Mouse (Mus musculus) heart, postnatal 0 days (tissue): ENCODE data around the gene Lhfpl2. TPM values are rescaled to one million over a fixed set of nuclear protein-coding genes. Genes with fewer than 3 reads are reported as not detected.

Source experiments
- ATAC-seq: fragments of 200-750 bp; cut with Nextera tagmentation; 2 replicates; pipeline ENCODE4 v1.8.0; 2017; ENCODE audit warnings: low read depth, moderate number of reproducible peaks, moderate library complexity; ENCODE audit not compliant: insufficient read depth
- DNase-seq: peaks from one replicate; pipeline ENCODE4 v3.0.0-alpha.2; 2016; ENCODE audit warnings: low spot score
- H3K27ac ChIP-seq: fragments of 300-500 bp; sonication (generic); 2 replicates; pipeline ENCODE4 v1.5.1; 2014; ENCODE audit warnings: low read depth, mild to moderate bottlenecking
- H3K27me3 ChIP-seq: fragments of 300-500 bp; sonication (generic); 2 replicates; pipeline ENCODE4 v1.6.1; 2014; ENCODE audit warnings: low read length, mixed read lengths; ENCODE audit not compliant: control insufficient read depth, insufficient read depth
- H3K36me3 ChIP-seq: fragments of 300-500 bp; sonication (generic); replicated peaks from 2 replicates; pipeline ENCODE4 v1.6.1; 2014; ENCODE audit warnings: low read length, mixed read lengths; ENCODE audit not compliant: control insufficient read depth, insufficient read depth
- H3K4me1 ChIP-seq: fragments of 300-500 bp; sonication (generic); 2 replicates; pipeline ENCODE4 v1.6.1; 2014; ENCODE audit warnings: antibody characterized with exemption; ENCODE audit not compliant: control insufficient read depth, insufficient read depth
- H3K4me2 ChIP-seq: fragments of 300-500 bp; sonication (generic); 2 replicates; pipeline ENCODE4 v1.6.1; 2014; ENCODE audit warnings: low read depth, mild to moderate bottlenecking, low read length, moderate library complexity
- H3K4me3 ChIP-seq: fragments of 300-500 bp; sonication (generic); 2 replicates; pipeline ENCODE4 v1.5.1; 2014; ENCODE audit warnings: low read depth, low read length
- H3K9ac ChIP-seq: fragments of 300-500 bp; sonication (generic); replicated peaks from 2 replicates; pipeline ENCODE4 v1.6.1; 2014; ENCODE audit warnings: low read depth, low read length, mixed read lengths
- H3K9me3 ChIP-seq: fragments of 300-500 bp; sonication (generic); replicated peaks from 2 replicates; pipeline ENCODE4 v1.6.1; 2016; ENCODE audit warnings: low read length; ENCODE audit not compliant: control insufficient read depth
- CTCF ChIP-seq: IDR thresholded peaks from 2 replicates; pipeline ENCODE4 v1.5.1; 2016; ENCODE audit warnings: antibody characterized with exemption, control low read depth, low read depth
- EP300 ChIP-seq: IDR thresholded peaks from 2 replicates; pipeline ENCODE4 v1.6.1; 2016; ENCODE audit warnings: antibody characterized with exemption, low read depth
- WGBS: fragments of 180-500 bp; shearing (Covaris S2); extraction: QIAGEN DNeasy Blood & Tissue Kit; methylation state at CpG from one replicate; pipeline ENCODE4 v1.1.7; 2014; 5-methylcytosine and 5-hydroxymethylcytosine counted together
- polyA plus RNA-seq: library from polyadenylated mRNA; unstranded; fragments of >200 nt; fragmentation: Nextera tagmentation; extraction: Ambion mirVana; gene quantifications from 2 replicates; pipeline ENCODE4 v1.2.1, GENCODE M21; 2015
- total RNA-seq: library from RNA; depleted of rRNA; stranded (reverse); fragments of >200 nt; gene quantifications from 2 replicates; pipeline ENCODE4 v1.2.3, GENCODE M21; 2014; ENCODE audit warnings: low replicate concordance

The Lhfpl2 gene
- total and polyA plus RNA-seq, 2 experiments from 2014 or later: 10.8 to 22.5 TPM

- Histone ChIP-seq H3K36me3 (no peaks in the 10 kb centered on the region), H3K9me3 (no peaks in the 10 kb centered on the region), H3K27me3 (no peaks in the 10 kb centered on the region), H3K4me1 (peaks cover 17% of the 10 kb centered on the region; the same call in 1 of the 2 replicates), H3K27ac (no peak overlapping the region; the same call in 1 of the 2 replicates), H3K4me2 (no peak overlapping the region), H3K9ac (no peak overlapping the region), H3K4me3 (no peak overlapping the region)
- 52% methylated on average over 7 of the region's 7 CpGs for WGBS
- TF ChIP-seq CTCF (no peak), EP300 (no peak)
- no peak for DNase-seq
- no peak for ATAC-seq
Observed at GRCm38 (mm10) chr13:94134646-94135045, 77.0 kb downstream of the Lhfpl2 start.

GRCm38 (mm10) chr13:94135180-94135579, 77.6 kb downstream of the Lhfpl2 start:
- peak; percentile 52 for DNase-seq
- TF ChIP-seq EP300: no peak
- TF ChIP-seq CTCF: no peak
- no peak overlapping the region for H3K4me3 ChIP-seq
- H3K9ac ChIP-seq: no peak overlapping the region
- no peaks in the 10 kb centered on the region for H3K27me3 ChIP-seq
- 54% methylated on average over 7 of the region's 7 CpGs for WGBS
- no peak overlapping the region for H3K4me2 ChIP-seq
- peaks cover 22% of the 10 kb centered on the region; the same call in 1 of the 2 replicates for H3K4me1 ChIP-seq
- no peak overlapping the region; the same call in 1 of the 2 replicates for H3K27ac ChIP-seq
- H3K9me3 ChIP-seq: no peaks in the 10 kb centered on the region
- peak; percentile 48 for ATAC-seq
- no peaks in the 10 kb centered on the region for H3K36me3 ChIP-seq

- no peaks in the 10 kb centered on the region for H3K9me3 ChIP-seq
- no peaks in the 10 kb centered on the region for H3K27me3 ChIP-seq
- no peak overlapping the region for H3K4me3 ChIP-seq
- peak overlapping the region; percentile 54 for H3K27ac ChIP-seq
- peaks cover 27% of the 10 kb centered on the region; the same call in 1 of the 2 replicates for H3K4me1 ChIP-seq
- WGBS: 50% methylated on average over 14 of the region's 14 CpGs
- TF ChIP-seq CTCF (no peak), EP300 (no peak)
- peak; percentile 68 for DNase-seq
- peak; percentile 35; the same call in 1 of the 2 replicates for ATAC-seq
- no peaks in the 10 kb centered on the region for H3K36me3 ChIP-seq
- H3K4me2 ChIP-seq: no peak overlapping the region
- no peak overlapping the region for H3K9ac ChIP-seq
Observed at GRCm38 (mm10) chr13:94139713-94140445, 82.3 kb downstream of the Lhfpl2 start.

- no peaks in the 10 kb centered on the region for H3K27me3 ChIP-seq
- H3K4me2 ChIP-seq: no peak overlapping the region
- H3K9me3 ChIP-seq: no peaks in the 10 kb centered on the region
- H3K4me3 ChIP-seq: no peak overlapping the region
- H3K9ac ChIP-seq: no peak overlapping the region
- peaks cover 27% of the 10 kb centered on the region; the same call in 1 of the 2 replicates for H3K4me1 ChIP-seq
- ATAC-seq (peak; percentile 11; the same call in 1 of the 2 replicates), DNase-seq (no peak)
- no peaks in the 10 kb centered on the region for H3K36me3 ChIP-seq
- WGBS: 66% methylated on average over 4 of the region's 4 CpGs
- TF ChIP-seq CTCF: no peak
- no peak for TF ChIP-seq EP300
- peak overlapping the region; percentile 52; the same call in 1 of the 2 replicates for H3K27ac ChIP-seq
Observed at GRCm38 (mm10) chr13:94140446-94140845, 82.8 kb downstream of the Lhfpl2 start.

- no peak overlapping the region for H3K4me2 ChIP-seq
- no peak overlapping the region for H3K9ac ChIP-seq
- TF ChIP-seq EP300: no peak
- peak; percentile 63 for TF ChIP-seq CTCF
- no peak for DNase-seq
- H3K27me3 ChIP-seq: no peaks in the 10 kb centered on the region
- H3K9me3 ChIP-seq: no peaks in the 10 kb centered on the region
- H3K4me3 ChIP-seq: no peak overlapping the region
- ATAC-seq: peak; percentile 48; the same call in 1 of the 2 replicates
- H3K4me1 ChIP-seq: peaks cover 27% of the 10 kb centered on the region; the same call in 1 of the 2 replicates
- H3K27ac ChIP-seq: no peak overlapping the region
- 21% methylated on average over 12 of the region's 12 CpGs for WGBS
- no peaks in the 10 kb centered on the region for H3K36me3 ChIP-seq
Observed at GRCm38 (mm10) chr13:94143063-94143652, 85.6 kb downstream of the Lhfpl2 start.
